Mouse (Mus musculus): ENCODE results near the gene Lrrk2.

Gene Lrrk2

GRCm38 (mm10) chr15:91671987-91672386 lies 988 bp upstream of the Lrrk2 start:
- ChIA-PET CTCF (no interaction called here), POLR2A (interaction anchor here in 1 of 4 experiments (0.7 kb wide), 1 partner anchor 100 kb away, joined by 3 read pairs; no protein-coding TSS in a partner anchor)

- POLR2A ChIA-PET = no interaction called here
- CTCF ChIA-PET = interaction anchor here in 1 of 4 experiments (0.6 kb wide), 1 partner anchor 76 kb away, joined by 3 read pairs; no protein-coding TSS in a partner anchor
Measured at GRCm38 (mm10) chr15:91673569-91673905, 562 bp downstream of the Lrrk2 start.

- CTCF ChIA-PET = no interaction called here
- POLR2A ChIA-PET = no interaction called here
Measured at GRCm38 (mm10) chr15:91680116-91680515, 7.1 kb downstream of the Lrrk2 start.

DNA sequence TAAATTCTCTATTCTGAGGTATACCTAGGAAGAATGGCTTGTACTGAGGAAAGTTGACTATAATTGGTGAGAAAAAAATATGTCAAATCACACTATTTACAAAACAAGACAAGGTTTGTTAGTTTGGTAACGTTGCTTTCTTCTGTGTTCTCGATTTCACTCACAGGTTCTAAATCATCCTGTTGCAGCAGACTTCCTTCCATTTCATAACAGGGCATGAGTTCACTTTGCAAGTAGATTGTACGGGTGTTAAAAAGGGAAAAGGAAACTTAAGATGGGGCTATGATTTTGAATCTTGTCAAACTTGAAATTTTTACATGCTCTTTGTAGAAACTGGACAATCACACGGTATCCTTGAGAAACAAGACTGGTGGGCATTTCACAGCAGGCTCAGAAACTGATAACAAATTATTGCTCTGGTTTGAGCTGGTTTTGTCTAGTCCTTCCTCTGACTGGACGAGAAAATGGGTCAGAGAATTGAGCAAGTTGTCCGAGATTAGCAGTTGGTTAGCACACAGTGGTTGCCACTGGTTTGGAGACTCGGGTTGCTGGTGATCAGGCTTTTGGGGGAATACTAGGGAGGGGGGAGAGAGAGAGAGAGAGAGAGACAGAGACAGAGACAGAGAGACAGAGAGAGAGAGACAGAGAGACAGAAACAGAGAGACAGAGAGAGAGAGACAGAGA lies 13.0 kb downstream of the Lrrk2 start:
- ChIA-PET POLR2A (no interaction called here), CTCF (no interaction called here)

GRCm38 (mm10) chr15:91690648-91691047 lies 17.7 kb downstream of the Lrrk2 start:
- CTCF ChIA-PET = no interaction called here
- POLR2A ChIA-PET = no interaction called here

- POLR2A ChIA-PET = interaction anchor here in 1 of 4 experiments (0.7 kb wide), 1 partner anchor 60 kb away, joined by 9 read pairs; no protein-coding TSS in a partner anchor
- CTCF ChIA-PET = no interaction called here
Measured at GRCm38 (mm10) chr15:91693051-91693450, 20.1 kb downstream of the Lrrk2 start.

GRCm38 (mm10) chr15:91693856-91694255 lies 20.9 kb downstream of the Lrrk2 start:
- ChIA-PET CTCF (no interaction called here), POLR2A (no interaction called here)

GRCm38 (mm10) chr15:91700841-91701240 lies 27.9 kb downstream of the Lrrk2 start:
- CTCF ChIA-PET = no interaction called here
- POLR2A ChIA-PET = no interaction called here

DNA sequence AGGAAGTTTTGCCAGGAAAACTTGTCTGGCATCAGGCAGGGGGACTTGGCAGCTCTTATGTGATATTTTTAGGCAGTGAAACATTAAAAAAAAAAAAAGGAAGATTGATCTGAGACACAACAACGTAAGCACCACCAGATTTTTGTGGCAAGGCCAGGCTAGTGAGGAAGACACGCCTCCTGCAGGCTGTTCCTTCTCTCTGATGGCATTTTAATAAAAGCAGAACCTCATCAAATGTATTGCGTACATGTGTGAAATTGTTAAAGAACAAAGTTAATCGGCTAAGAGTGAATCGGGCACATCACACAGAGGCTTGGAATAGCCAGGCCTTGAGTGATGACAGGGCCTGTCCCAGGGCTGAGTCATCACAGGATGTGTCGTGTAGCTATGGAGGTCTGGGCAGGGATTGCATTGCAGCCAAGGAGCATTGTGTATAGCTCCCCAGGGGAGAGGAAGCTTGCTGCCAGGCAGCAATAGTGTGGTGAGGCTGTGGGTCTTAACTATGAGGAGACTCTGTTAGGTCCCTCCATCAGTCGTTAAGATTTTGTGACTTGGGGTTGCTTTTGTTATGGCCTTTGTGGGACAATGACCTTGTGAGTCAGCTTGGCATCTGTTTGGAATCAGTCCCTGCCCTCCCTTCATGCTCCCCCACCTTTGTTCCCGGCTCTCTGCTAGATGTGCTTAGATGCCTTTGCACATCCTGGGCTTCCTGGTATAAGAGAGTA lies 30.2 kb downstream of the Lrrk2 start:
- CTCF ChIA-PET = interaction anchor here in 2 of 4 experiments (1.1 to 1.3 kb wide), 2 partner anchors 33 to 94 kb away, joined by 3 to 6 read pairs; no protein-coding TSS in a partner anchor
- POLR2A ChIA-PET = interaction anchor here in 1 of 4 experiments (0.6 kb wide), 1 partner anchor 98 kb away, joined by 3 read pairs; no protein-coding TSS in a partner anchor

DNA sequence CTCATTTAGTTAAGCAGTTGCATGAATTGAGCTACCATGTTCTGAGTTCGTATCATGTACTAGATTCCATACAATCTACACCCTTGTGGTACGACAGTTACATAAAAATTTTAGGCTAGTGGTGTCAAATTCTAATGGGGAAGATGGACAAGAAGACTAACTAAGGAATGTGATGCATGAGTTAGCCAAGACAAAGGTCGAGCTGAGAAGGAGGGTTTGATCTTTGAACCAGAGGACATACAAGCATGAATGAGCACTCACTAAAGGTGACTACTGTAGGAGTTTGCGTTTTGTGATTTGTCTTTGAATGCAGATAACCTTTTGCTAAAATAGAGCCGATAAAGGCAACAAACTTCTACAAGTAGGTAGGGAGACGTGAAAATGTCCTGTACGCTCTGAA lies 31.1 kb downstream of the Lrrk2 start:
- ChIA-PET POLR2A (no interaction called here), CTCF (interaction anchor here in 1 of 4 experiments (1.1 kb wide), 1 partner anchor 95 kb away, joined by 6 read pairs; no protein-coding TSS in a partner anchor)

GRCm38 (mm10) chr15:91709207-91710130 lies 36.5 kb downstream of the Lrrk2 start:
- ChIA-PET POLR2A (interaction anchor here in 1 of 4 experiments (0.8 to 1.0 kb wide), 3 partner anchors 15 to 21 kb away, joined by 3 read pairs; no protein-coding TSS in a partner anchor), CTCF (interaction anchor here in 3 of 4 experiments (0.6 to 1.0 kb wide), 3 partner anchors 22 to 228 kb away, joined by 3 to 4 read pairs (median 4); no protein-coding TSS in a partner anchor)

DNA sequence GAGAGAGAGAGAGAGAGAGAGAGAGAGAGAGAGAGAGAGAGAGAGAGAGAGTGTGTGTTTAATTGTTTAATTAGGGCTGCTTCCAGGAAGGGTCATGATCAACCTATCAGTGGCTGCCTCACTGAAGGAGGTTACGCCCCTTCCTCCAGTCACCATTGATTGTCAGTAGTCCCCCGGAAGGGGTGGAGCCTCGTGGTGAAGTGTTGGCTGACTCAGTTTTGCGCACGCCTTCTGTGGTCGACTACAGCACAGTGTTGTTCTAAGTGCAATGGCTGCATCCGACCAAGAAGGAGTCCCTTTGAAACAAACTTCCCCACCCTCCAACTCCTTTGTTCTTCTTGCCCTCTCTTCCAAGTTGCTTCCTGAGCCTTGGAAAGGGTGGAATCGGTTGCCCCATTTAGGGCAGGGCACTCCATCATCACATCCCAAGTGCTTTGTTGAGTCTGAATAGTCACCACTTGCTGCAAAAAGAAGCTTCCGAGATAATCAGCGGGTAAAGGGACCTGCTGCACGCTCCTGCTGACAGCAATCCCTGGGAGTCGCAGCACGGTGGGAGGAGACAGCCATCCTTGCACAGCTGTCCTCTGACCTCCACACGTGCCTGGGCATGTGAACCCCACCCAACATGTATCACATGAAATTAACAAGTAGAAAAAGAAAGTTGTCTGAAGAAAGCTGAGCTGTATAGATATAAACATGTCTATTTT lies 62.4 kb downstream of the Lrrk2 start:
- CTCF ChIA-PET = interaction anchor here in 2 of 4 experiments (0.7 to 1.3 kb wide), 4 partner anchors 25 to 479 kb away, joined by 3 to 7 read pairs (median 4); no protein-coding TSS in a partner anchor
- POLR2A ChIA-PET = no interaction called here

DNA sequence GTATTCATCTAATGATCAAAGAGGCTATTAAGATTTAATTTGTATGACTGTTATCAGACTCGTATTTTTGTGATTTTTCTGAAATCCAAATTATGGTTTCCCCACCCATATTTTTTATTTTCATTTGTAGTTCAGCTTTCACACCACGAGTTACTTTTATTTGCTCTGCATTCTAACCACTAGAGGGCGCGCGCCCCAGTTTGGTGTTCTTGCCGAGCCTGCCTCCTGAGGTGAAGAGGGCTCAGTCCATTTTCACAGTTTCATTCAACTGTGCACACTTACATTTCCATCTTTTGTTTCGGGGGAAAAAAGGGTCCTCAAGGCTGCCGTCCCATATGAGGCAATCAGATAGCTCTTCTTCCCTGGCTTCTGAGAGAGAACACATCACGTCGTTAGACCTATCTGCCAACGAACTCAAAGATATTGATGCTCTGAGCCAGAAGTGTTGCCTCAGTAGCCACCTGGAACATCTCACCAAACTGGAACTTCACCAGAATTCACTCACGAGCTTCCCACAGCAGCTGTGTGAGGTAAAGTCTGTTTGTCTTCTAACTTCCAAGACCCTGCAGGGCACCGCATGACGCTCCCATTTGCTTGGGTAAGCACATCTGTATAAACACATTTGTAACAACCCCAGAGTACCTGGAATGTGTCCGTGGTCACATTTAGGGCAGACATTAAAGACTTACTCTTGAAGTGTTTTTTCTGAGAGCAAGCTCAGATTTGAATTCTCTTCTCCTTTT lies 64.0 kb downstream of the Lrrk2 start:
- CTCF ChIA-PET = interaction anchor here (0.5 to 1.4 kb wide), 11 partner anchors 10 to 737 kb away, joined by 3 to 7 read pairs (median 3); no protein-coding TSS in a partner anchor

GRCm38 (mm10) chr15:91738808-91739207 lies 65.8 kb downstream of the Lrrk2 start:
- ChIA-PET CTCF (no interaction called here), POLR2A (interaction anchor here in 1 of 4 experiments (0.6 kb wide), 1 partner anchor 773 kb away, joined by 5 read pairs; no protein-coding TSS in a partner anchor)

More for the DNA sequence above, 64.0 kb downstream of the Lrrk2 start:
- POLR2A ChIA-PET = interaction anchor here in 1 of 4 experiments (0.6 kb wide), 1 partner anchor 92 kb away, joined by 4 read pairs; no protein-coding TSS in a partner anchor

GRCm38 (mm10) chr15:91745501-91745900 lies 72.5 kb downstream of the Lrrk2 start:
- CTCF ChIA-PET = no interaction called here
- POLR2A ChIA-PET = no interaction called here

GRCm38 (mm10) chr15:91752111-91752510 lies 79.1 kb downstream of the Lrrk2 start:
- POLR2A ChIA-PET = no interaction called here
- CTCF ChIA-PET = interaction anchor here in 3 of 4 experiments (0.6 to 2.9 kb wide), 4 partner anchors 15 to 434 kb away, joined by 3 to 16 read pairs (median 4); no protein-coding TSS in a partner anchor

GRCm38 (mm10) chr15:91753378-91754080 lies 80.6 kb downstream of the Lrrk2 start:
- POLR2A ChIA-PET = interaction anchor here in 2 of 4 experiments (0.5 to 0.8 kb wide), 2 partner anchors 29 to 144 kb away, joined by 3 read pairs; no protein-coding TSS in a partner anchor
- CTCF ChIA-PET = interaction anchor here in 1 of 4 experiments (2.9 kb wide), 1 partner anchor 143 kb away, joined by 16 read pairs; no protein-coding TSS in a partner anchor
